Mouse (Mus musculus) E14TG2a.4 (cell line): Measurements from ENCODE around the gene Shisa2.

Source experiments
- CTCF ChIP-seq: conservative IDR thresholded peaks from 2 replicates; pipeline ENCODE4 v1.5.1; 2014; ENCODE audit warnings: low read length
- NANOG ChIP-seq: IDR thresholded peaks from 2 replicates; pipeline ENCODE4 v1.6.1; 2014; ENCODE audit warnings: borderline replicate concordance, low read length, mixed read lengths
- POU5F1 ChIP-seq: IDR thresholded peaks from 2 replicates; pipeline ENCODE4 v1.6.1; 2014; ENCODE audit warnings: low read length, borderline replicate concordance

DNA sequence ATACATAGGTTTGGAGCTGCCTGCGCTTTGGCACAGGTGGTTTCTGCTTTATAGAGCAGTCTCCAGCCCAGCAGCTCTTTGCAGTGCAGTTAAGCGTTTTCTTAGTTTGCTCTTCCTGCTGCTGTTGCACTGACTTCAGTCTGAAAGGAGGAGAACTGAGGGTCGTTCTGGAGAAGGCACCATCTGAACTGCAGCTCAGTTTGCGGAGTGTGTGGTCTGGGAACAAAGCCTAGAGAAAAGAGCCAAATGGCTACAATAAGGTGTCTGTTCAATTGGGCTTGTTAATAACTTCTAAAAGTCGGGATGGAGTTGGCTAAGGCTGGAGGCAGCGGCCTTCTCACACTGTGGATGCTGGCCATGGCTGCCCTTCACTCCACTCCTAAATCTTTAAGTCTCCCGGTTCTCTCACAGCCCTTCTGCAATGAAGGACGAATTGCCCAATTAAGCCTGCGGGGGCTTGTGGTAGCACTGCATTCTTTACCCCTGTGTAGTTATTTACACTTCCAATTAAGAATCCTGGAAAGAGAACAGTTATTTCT lies 2.1 kb downstream of the Shisa2 start:
- TF ChIP-seq CTCF = no peak
- no peak for TF ChIP-seq POU5F1
- TF ChIP-seq NANOG = no peak
